Mouse (Mus musculus) heart, adult 2 months (tissue): Measurements from ENCODE around the gene Klhdc8b.

Experiments
- CTCF ChIP-seq: fragments of 200-600 bp; IDR thresholded peaks from 2 replicates; pipeline ENCODE4 v1.8.1; 2022; ENCODE audit warnings: antibody characterized with exemption, mild to moderate bottlenecking, moderate library complexity
- POLR2A ChIP-seq: fragments of 200-500 bp; IDR thresholded peaks from 2 replicates; pipeline ENCODE4 v1.6.1; 2011; ENCODE audit warnings: mild to moderate bottlenecking, low read depth, low read length, control low read depth; ENCODE audit not compliant: insufficient read depth

- TF ChIP-seq POLR2A (0 out of 2 replicates have a peak, but pooled peaks have one; percentile 27), CTCF (no peak)
Observed at GRCm38 (mm10) chr9:108483051-108483790, 21.8 kb upstream of the Klhdc8b start.
